Mouse (Mus musculus) liver, embryonic 15.5 days (tissue): ENCODE measurements at regions not wholly inside any gene's neighbourhood (a gene's known extent, or its start where the extent isn't known, plus 50 kb on each side); places are given as distances from the start of the nearest gene placed in this dataset.
A peak's percentile ranks its signal among the peaks of the same experiment; 100 is the strongest.

ENCODE experiments used
- ATAC-seq: fragments of 200-750 bp; cut with Nextera tagmentation; 2 replicates; pipeline ENCODE4 v1.8.0; 2017; ENCODE audit warnings: moderate number of reproducible peaks, mild to moderate bottlenecking, moderate library complexity; ENCODE audit not compliant: insufficient read depth
- H3K27ac ChIP-seq: fragments of 300-500 bp; sonication (generic); replicated peaks from 2 replicates; pipeline ENCODE4 v1.5.1; 2015; ENCODE audit warnings: mild to moderate bottlenecking, inconsistent platforms
- H3K27me3 ChIP-seq: fragments of 300-500 bp; sonication (generic); 2 replicates; pipeline ENCODE4 v1.6.1; 2015; ENCODE audit warnings: mild to moderate bottlenecking, inconsistent platforms
- H3K36me3 ChIP-seq: fragments of 300-500 bp; sonication (generic); replicated peaks from 2 replicates; pipeline ENCODE4 v1.6.1; 2015; ENCODE audit warnings: moderate library complexity, mild to moderate bottlenecking, inconsistent platforms
- H3K4me1 ChIP-seq: fragments of 300-500 bp; sonication (generic); replicated peaks from 2 replicates; pipeline ENCODE4 v1.6.1; 2015; ENCODE audit warnings: inconsistent platforms
- H3K4me2 ChIP-seq: fragments of 300-500 bp; sonication (generic); 2 replicates; pipeline ENCODE4 v1.6.1; 2015; ENCODE audit warnings: moderate library complexity, mild to moderate bottlenecking, inconsistent platforms
- H3K4me3 ChIP-seq: fragments of 300-500 bp; sonication (generic); replicated peaks from 2 replicates; pipeline ENCODE4 v1.5.1; 2015; ENCODE audit warnings: mild to moderate bottlenecking, inconsistent platforms
- H3K9ac ChIP-seq: fragments of 300-500 bp; sonication (generic); 2 replicates; pipeline ENCODE4 v1.6.1; 2015; ENCODE audit warnings: moderate library complexity, mild to moderate bottlenecking, inconsistent platforms
- H3K9me3 ChIP-seq: fragments of 300-500 bp; sonication (generic); replicated peaks from 2 replicates; pipeline ENCODE4 v1.6.1; 2016; ENCODE audit warnings: inconsistent platforms
- WGBS: fragments of 180-500 bp; shearing (Covaris S2); methylation state at CpG from one replicate; pipeline ENCODE4 v1.1.7; 2015; ENCODE audit warnings: mixed read lengths; ENCODE audit not compliant: insufficient replicate concordance; 5-methylcytosine and 5-hydroxymethylcytosine counted together

DNA sequence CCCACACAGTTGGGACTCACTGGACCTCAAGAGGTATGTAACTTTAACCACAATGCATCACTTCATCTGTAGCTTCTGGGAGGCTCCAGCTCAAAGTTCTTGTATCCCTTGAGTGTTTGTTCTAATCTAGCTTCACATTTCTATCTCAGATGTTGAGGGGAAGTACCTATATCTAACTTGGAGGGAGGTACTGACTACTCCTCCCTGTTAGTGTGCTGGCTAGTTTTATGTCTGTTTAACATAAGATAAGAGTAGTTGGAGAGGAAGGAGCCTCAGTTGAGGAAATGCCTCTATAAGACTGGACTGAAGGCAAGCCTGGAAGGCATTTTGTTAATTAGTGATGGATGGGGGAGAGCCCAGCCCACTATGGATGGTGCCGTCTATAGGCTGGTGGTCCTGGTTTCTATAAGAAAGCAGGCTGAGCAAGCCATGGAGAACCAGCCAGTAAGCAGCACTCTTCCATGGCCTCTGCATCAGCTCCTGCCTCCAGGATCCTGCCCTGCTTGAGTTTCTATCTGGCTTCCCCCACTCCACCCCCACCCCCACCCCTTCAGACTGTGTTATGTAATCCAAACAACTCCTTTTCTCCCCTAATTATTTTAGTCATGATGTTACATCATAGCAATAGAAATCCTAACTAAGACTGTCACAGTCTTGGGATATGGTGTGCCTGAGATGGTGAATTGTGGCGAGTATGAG, 135.7 kb upstream of the 4930535I16Rik start:
- ATAC-seq = peak; percentile 71
- H3K27ac ChIP-seq = no peak overlapping the region

GRCm38 (mm10) chr4:124052387-124052786, 134.6 kb upstream of the 4930535I16Rik start:
- Histone ChIP-seq H3K36me3 (no peaks in the 10 kb centered on the region), H3K9me3 (no peaks in the 10 kb centered on the region), H3K4me3 (no peak overlapping the region), H3K27me3 (no peaks in the 10 kb centered on the region), H3K4me2 (no peak overlapping the region), H3K27ac (no peak overlapping the region), H3K4me1 (peaks cover 4% of the 10 kb centered on the region; the same call in 1 of the 2 replicates), H3K9ac (no peak overlapping the region)
- WGBS = 56% methylated on average over 2 of the region's 2 CpGs
- ATAC-seq = no peak

More for the DNA sequence above, 135.7 kb upstream of the 4930535I16Rik start:
- Histone ChIP-seq H3K9ac (no peak overlapping the region), H3K4me3 (no peak overlapping the region), H3K4me1 (peaks cover 4% of the 10 kb centered on the region; the same call in 1 of the 2 replicates), H3K27me3 (no peaks in the 10 kb centered on the region), H3K9me3 (no peaks in the 10 kb centered on the region), H3K36me3 (no peaks in the 10 kb centered on the region), H3K4me2 (no peak overlapping the region)
- WGBS = 58% methylated on average over 2 of the region's 2 CpGs

DNA sequence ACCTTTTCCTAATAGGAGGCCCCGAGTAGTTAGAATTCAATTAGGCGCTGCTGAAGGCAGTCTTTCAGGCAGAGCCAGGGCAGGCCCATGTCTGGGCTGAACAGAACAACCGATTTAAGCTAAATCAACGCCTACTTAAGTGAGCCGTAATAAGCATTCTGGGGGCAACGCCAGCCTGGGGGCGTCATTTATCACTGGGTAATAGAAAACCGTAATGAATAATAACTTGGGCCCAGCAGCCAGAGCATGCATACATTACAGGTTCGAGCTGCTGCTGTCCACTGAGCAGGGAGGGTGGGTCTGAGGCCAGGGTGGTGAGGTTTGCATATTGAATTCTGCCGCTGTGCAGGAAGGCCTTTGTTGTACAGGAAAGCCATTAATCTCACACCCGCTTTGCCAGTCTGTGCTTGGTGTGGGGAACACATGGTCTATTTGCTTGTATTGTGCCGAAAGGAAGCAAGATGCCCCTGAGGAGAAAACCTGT, 130.6 kb upstream of the 4930535I16Rik start:
- WGBS = 56% methylated on average over 12 of the region's 12 CpGs
- Histone ChIP-seq H3K4me2 (no peak overlapping the region), H3K4me3 (no peak overlapping the region), H3K9ac (no peak overlapping the region), H3K36me3 (no peaks in the 10 kb centered on the region), H3K27ac (no peak overlapping the region), H3K4me1 (peaks cover 4% of the 10 kb centered on the region; the same call in 1 of the 2 replicates), H3K27me3 (no peaks in the 10 kb centered on the region), H3K9me3 (no peaks in the 10 kb centered on the region)
- ATAC-seq = no peak

DNA sequence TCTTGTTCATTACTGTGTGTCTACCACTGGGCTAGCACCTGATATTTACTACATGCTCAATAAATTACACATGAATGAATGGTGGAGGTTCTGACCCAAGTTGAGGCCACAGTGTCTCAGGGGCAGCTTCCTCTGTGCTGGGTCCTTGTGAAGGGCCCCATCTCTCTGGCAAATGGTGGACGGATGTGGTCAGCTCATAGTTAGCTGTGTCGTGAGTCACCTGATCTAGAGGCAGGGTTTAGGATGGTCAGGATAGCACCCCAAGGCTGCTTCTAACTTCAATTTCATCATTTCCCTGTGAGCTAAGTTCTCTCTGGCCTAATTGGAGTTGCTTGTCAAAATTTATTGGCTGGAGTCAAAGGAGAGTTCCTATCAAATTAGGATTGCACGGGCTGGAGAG, 130.1 kb upstream of the 4930535I16Rik start:
- H3K4me3 ChIP-seq = no peak overlapping the region
- no peak overlapping the region for H3K27ac ChIP-seq
- no peak for ATAC-seq
- peaks cover 4% of the 10 kb centered on the region; the same call in 1 of the 2 replicates for H3K4me1 ChIP-seq
- no peaks in the 10 kb centered on the region for H3K27me3 ChIP-seq
- WGBS = 59% methylated on average over 3 of the region's 3 CpGs
- H3K4me2 ChIP-seq = no peak overlapping the region
- no peaks in the 10 kb centered on the region for H3K9me3 ChIP-seq
- no peak overlapping the region for H3K9ac ChIP-seq
- H3K36me3 ChIP-seq = no peaks in the 10 kb centered on the region

DNA sequence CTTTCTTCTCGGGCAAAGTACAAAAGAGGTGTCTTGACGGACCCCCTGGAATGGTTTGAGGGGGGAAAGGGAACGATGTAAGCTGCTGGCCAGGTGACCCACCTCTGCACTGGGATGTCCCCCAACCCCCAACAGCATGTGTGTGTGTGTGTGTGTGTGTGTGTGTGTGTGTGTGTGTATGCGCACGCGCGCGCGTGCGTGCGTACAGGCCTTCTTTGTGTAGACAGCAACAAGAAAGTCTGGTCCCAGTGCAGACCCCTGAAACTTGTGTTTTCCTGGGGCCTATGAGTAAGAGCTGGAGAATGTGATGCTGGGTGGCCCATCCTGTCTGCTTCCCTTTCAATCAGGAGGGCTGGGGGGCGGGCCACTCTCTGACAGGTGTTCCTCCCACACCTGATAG, 118.7 kb upstream of the 4930535I16Rik start:
- 63% methylated on average over 12 of the region's 12 CpGs for WGBS
- Histone ChIP-seq H3K27me3 (peaks cover 10% of the 10 kb centered on the region), H3K4me2 (no peak overlapping the region), H3K27ac (no peak overlapping the region), H3K9me3 (no peaks in the 10 kb centered on the region), H3K9ac (no peak overlapping the region), H3K36me3 (no peaks in the 10 kb centered on the region), H3K4me1 (no peaks in the 10 kb centered on the region), H3K4me3 (no peak overlapping the region)
- ATAC-seq = no peak

- no peak overlapping the region for H3K4me2 ChIP-seq
- no peak for ATAC-seq
- H3K9ac ChIP-seq = no peak overlapping the region
- peaks cover 10% of the 10 kb centered on the region for H3K27me3 ChIP-seq
- no peaks in the 10 kb centered on the region for H3K36me3 ChIP-seq
- no peak overlapping the region for H3K27ac ChIP-seq
- WGBS = 28% methylated on average over 10 of the region's 10 CpGs
- no peaks in the 10 kb centered on the region for H3K9me3 ChIP-seq
- H3K4me1 ChIP-seq = no peaks in the 10 kb centered on the region
- H3K4me3 ChIP-seq = no peak overlapping the region
Measured at GRCm38 (mm10) chr4:124035657-124036061, 117.8 kb upstream of the 4930535I16Rik start.

DNA sequence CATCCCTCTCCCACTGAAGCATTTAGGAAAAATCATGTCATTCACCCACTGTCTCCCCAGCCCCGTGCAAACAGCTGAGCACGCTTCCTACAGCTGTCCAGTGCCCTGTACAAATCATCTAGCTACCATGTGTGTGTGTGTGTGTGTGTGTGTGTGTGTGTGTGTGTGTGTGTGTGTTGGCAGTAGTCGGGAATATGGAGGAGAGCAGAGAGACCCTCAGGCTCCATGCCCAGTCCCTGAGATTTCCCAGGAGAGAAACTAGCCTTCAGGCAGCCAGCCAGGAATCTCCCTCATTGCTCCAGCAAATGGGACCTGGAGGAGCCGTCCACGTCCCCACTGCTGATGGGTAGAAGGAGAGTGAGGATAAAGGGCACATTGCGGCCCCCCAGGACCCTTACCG, 117.4 kb upstream of the 4930535I16Rik start:
- Histone ChIP-seq H3K4me1 (no peaks in the 10 kb centered on the region), H3K9me3 (no peaks in the 10 kb centered on the region), H3K9ac (no peak overlapping the region), H3K27me3 (peaks cover 10% of the 10 kb centered on the region), H3K4me3 (no peak overlapping the region), H3K4me2 (no peak overlapping the region), H3K36me3 (no peaks in the 10 kb centered on the region), H3K27ac (no peak overlapping the region)
- WGBS = 24% methylated on average over 7 of the region's 7 CpGs
- no peak for ATAC-seq

GRCm38 (mm10) chr4:124028061-124028460, 110.2 kb upstream of the 4930535I16Rik start:
- H3K27ac ChIP-seq = no peak overlapping the region
- no peaks in the 10 kb centered on the region for H3K36me3 ChIP-seq
- ATAC-seq = no peak
- no peak overlapping the region for H3K4me3 ChIP-seq
- no peak overlapping the region for H3K4me2 ChIP-seq
- H3K27me3 ChIP-seq = no peaks in the 10 kb centered on the region
- no peaks in the 10 kb centered on the region for H3K4me1 ChIP-seq
- no peaks in the 10 kb centered on the region for H3K9me3 ChIP-seq
- WGBS = 75% methylated on average over 12 of the region's 12 CpGs
- no peak overlapping the region for H3K9ac ChIP-seq

DNA sequence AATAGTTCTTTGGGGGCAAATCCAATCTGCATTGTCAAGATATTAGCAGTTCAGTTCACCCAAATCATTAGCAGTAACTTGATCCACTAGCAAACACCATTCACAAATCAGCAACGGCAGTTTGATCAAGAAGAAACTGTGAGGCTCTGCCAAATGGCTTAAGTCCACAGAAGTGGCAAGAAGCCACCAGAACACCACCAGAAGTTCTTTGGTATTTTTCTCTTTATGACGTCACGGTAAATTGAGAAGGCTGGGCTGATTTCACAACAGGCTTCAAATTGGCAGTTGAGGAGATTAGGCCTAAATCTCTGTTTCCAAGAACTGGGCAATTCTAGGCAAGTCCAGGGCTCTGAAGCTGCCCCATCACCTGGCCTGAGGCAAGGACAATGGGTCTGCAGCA, 98.6 kb upstream of the 4930535I16Rik start:
- WGBS = 57% methylated on average over 3 of the region's 3 CpGs
- H3K9ac ChIP-seq = no peak overlapping the region
- H3K4me3 ChIP-seq = no peak overlapping the region
- H3K9me3 ChIP-seq = no peaks in the 10 kb centered on the region
- no peaks in the 10 kb centered on the region for H3K36me3 ChIP-seq
- no peaks in the 10 kb centered on the region for H3K4me1 ChIP-seq
- ATAC-seq = no peak
- no peak overlapping the region for H3K4me2 ChIP-seq
- no peak overlapping the region for H3K27ac ChIP-seq
- no peaks in the 10 kb centered on the region for H3K27me3 ChIP-seq

DNA sequence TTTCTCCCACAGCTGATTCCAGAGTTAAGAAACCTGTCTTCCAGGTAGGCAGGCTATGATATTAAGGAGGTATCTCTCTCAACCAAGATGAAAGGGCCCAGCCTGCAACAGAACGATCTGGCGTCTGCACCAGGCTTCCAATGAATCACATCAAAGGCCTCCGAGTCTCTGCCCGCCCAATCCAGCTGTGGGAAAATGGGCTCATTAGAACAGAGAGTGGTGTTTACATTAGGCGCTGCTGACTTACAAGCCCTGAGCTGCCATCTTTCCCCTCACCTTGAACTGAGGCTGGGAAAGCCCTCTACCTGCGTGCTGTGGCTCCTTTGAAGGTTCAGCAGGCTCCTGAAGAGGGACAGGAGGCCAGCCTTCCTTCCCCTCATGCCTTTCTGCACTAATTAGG, 97.5 kb upstream of the 4930535I16Rik start:
- Histone ChIP-seq H3K4me1 (no peaks in the 10 kb centered on the region), H3K4me2 (no peak overlapping the region), H3K9me3 (no peaks in the 10 kb centered on the region), H3K4me3 (no peak overlapping the region), H3K36me3 (no peaks in the 10 kb centered on the region), H3K27me3 (no peaks in the 10 kb centered on the region), H3K9ac (no peak overlapping the region), H3K27ac (no peak overlapping the region)
- ATAC-seq = no peak
- 36% methylated on average over 6 of the region's 6 CpGs for WGBS

- H3K9me3 ChIP-seq = no peaks in the 10 kb centered on the region
- H3K4me1 ChIP-seq = no peaks in the 10 kb centered on the region
- no peak overlapping the region for H3K4me3 ChIP-seq
- H3K9ac ChIP-seq = no peak overlapping the region
- WGBS = 48% methylated on average over 6 of the region's 6 CpGs
- H3K27ac ChIP-seq = no peak overlapping the region
- H3K27me3 ChIP-seq = no peaks in the 10 kb centered on the region
- H3K4me2 ChIP-seq = no peak overlapping the region
- no peak for ATAC-seq
- no peaks in the 10 kb centered on the region for H3K36me3 ChIP-seq
Measured at GRCm38 (mm10) chr4:124012406-124012805, 94.6 kb upstream of the 4930535I16Rik start.

- no peaks in the 10 kb centered on the region for H3K27me3 ChIP-seq
- no peak overlapping the region for H3K4me3 ChIP-seq
- no peak overlapping the region for H3K27ac ChIP-seq
- no peaks in the 10 kb centered on the region for H3K9me3 ChIP-seq
- no peak for ATAC-seq
- WGBS = 90% methylated on average over 1 of the region's 1 CpGs
- H3K4me2 ChIP-seq = no peak overlapping the region
- H3K36me3 ChIP-seq = no peaks in the 10 kb centered on the region
- no peak overlapping the region for H3K9ac ChIP-seq
- H3K4me1 ChIP-seq = no peaks in the 10 kb centered on the region
Measured at GRCm38 (mm10) chr4:124008725-124009124, 90.9 kb upstream of the 4930535I16Rik start.
